Mouse (Mus musculus) cerebellum, postnatal 25 days (tissue): ENCODE measurements around the gene Spns2.

Source experiments
- DNase-seq, 2 experiments: peaks; one replicate each; pipeline ENCODE4 v3.0.0; 2021; ENCODE audit warnings: mixed read lengths in 2 of 2

Gene Spns2

GRCm38 (mm10) chr11:72408451-72409170 lies 81.1 kb downstream of the Spns2 start:
- no peak for DNase-seq

GRCm38 (mm10) chr11:72407574-72407973 lies 82.1 kb downstream of the Spns2 start:
- DNase-seq = no peak

- DNase-seq = no peak
These were observed 82.6 kb downstream of the Spns2 start for GRCm38 (mm10) chr11:72407081-72407480.

GRCm38 (mm10) chr11:72406079-72406675 lies 83.5 kb downstream of the Spns2 start:
- no peak for DNase-seq

- DNase-seq = no peak
These were observed 84.2 kb downstream of the Spns2 start for GRCm38 (mm10) chr11:72405532-72405931.

GRCm38 (mm10) chr11:72402969-72403368 lies 86.7 kb downstream of the Spns2 start:
- no peak for DNase-seq

GRCm38 (mm10) chr11:72402017-72402416 lies 87.7 kb downstream of the Spns2 start:
- DNase-seq = no peak
